Mouse (Mus musculus) heart, embryonic 16.5 days (tissue): ENCODE data around the gene Prkag3. TPM values are rescaled to one million over a fixed set of nuclear protein-coding genes. Genes with fewer than 3 reads are reported as not detected.

Experiments used
- ATAC-seq: fragments of 200-750 bp; cut with Nextera tagmentation; replicated peaks from 2 replicates; pipeline ENCODE4 v1.8.0; 2017; ENCODE audit warnings: moderate number of reproducible peaks; ENCODE audit not compliant: insufficient read depth, low FRiP score; ENCODE audit errors: extremely low read depth
- H3K27ac ChIP-seq: fragments of 300-500 bp; sonication (generic); 2 replicates; pipeline ENCODE4 v1.5.1; 2014; ENCODE audit warnings: mild to moderate bottlenecking, low read length, control low read depth, moderate library complexity
- H3K27me3 ChIP-seq: fragments of 300-500 bp; sonication (generic); 2 replicates; pipeline ENCODE4 v1.6.1; 2014; ENCODE audit warnings: low read length, mixed read lengths; ENCODE audit not compliant: control insufficient read depth, insufficient read depth
- H3K36me3 ChIP-seq: fragments of 300-500 bp; sonication (generic); 2 replicates; pipeline ENCODE4 v1.6.1; 2014; ENCODE audit not compliant: control insufficient read depth, insufficient read depth
- H3K4me1 ChIP-seq: fragments of 300-500 bp; sonication (generic); 2 replicates; pipeline ENCODE4 v1.6.1; 2014; ENCODE audit warnings: low read length, mixed read lengths; ENCODE audit not compliant: control insufficient read depth, insufficient read depth
- H3K4me2 ChIP-seq: fragments of 300-500 bp; sonication (generic); 2 replicates; pipeline ENCODE4 v1.6.1; 2014; ENCODE audit warnings: low read depth, mild to moderate bottlenecking, control low read depth, low read length
- H3K4me3 ChIP-seq: fragments of 300-500 bp; sonication (generic); 2 replicates; pipeline ENCODE4 v1.5.1; 2014; ENCODE audit warnings: mild to moderate bottlenecking, control low read depth, low read length
- H3K9ac ChIP-seq: fragments of 300-500 bp; sonication (generic); 2 replicates; pipeline ENCODE4 v1.6.1; 2014; ENCODE audit warnings: low read length, control low read depth
- H3K9me3 ChIP-seq: fragments of 300-500 bp; sonication (generic); replicated peaks from 2 replicates; pipeline ENCODE4 v1.6.1; 2016; ENCODE audit warnings: low read length; ENCODE audit not compliant: control insufficient read depth
- WGBS: fragments of 180-500 bp; shearing (Covaris S2); extraction: QIAGEN DNeasy Blood & Tissue Kit; methylation state at CpG from one replicate; pipeline ENCODE4 v1.1.7; 2014; 5-methylcytosine and 5-hydroxymethylcytosine counted together
- polyA plus RNA-seq: library from polyadenylated mRNA; unstranded; fragments of >200 nt; fragmentation: Nextera tagmentation; extraction: Ambion mirVana; gene quantifications from 2 replicates; pipeline ENCODE4 v1.2.1, GENCODE M21; 2015

Prkag3 gene
- polyA plus RNA-seq, 1 experiment from 2014 or later, result 5.7 TPM

- H3K4me3 ChIP-seq, result no peak overlapping the region
- no peaks in the 10 kb centered on the region for H3K9me3 ChIP-seq
- H3K4me2 ChIP-seq, result no peak overlapping the region
- no peaks in the 10 kb centered on the region for H3K4me1 ChIP-seq
- no peak overlapping the region for H3K9ac ChIP-seq
- no peaks in the 10 kb centered on the region for H3K36me3 ChIP-seq
- 72% methylated on average over 6 of the region's 6 CpGs for WGBS
- H3K27me3 ChIP-seq, result no peaks in the 10 kb centered on the region
- H3K27ac ChIP-seq, result no peak overlapping the region
- ATAC-seq, result no peak
These were observed 27.4 kb downstream of the Prkag3 start for GRCm38 (mm10) chr1:74721657-74722056.

GRCm38 (mm10) chr1:74719281-74719680 lies 29.7 kb downstream of the Prkag3 start:
- no peaks in the 10 kb centered on the region for H3K36me3 ChIP-seq
- no peak for ATAC-seq
- no peaks in the 10 kb centered on the region for H3K9me3 ChIP-seq
- H3K27ac ChIP-seq, result no peak overlapping the region
- H3K9ac ChIP-seq, result no peak overlapping the region
- H3K27me3 ChIP-seq, result no peaks in the 10 kb centered on the region
- no peak overlapping the region for H3K4me2 ChIP-seq
- 71% methylated on average over 3 of the region's 3 CpGs for WGBS
- H3K4me3 ChIP-seq, result no peak overlapping the region
- H3K4me1 ChIP-seq, result no peaks in the 10 kb centered on the region

GRCm38 (mm10) chr1:74718113-74718512 lies 30.9 kb downstream of the Prkag3 start:
- Histone ChIP-seq H3K9me3 (no peaks in the 10 kb centered on the region), H3K4me1 (no peaks in the 10 kb centered on the region), H3K27ac (no peak overlapping the region), H3K9ac (no peak overlapping the region), H3K27me3 (no peaks in the 10 kb centered on the region), H3K4me2 (no peak overlapping the region), H3K4me3 (no peak overlapping the region), H3K36me3 (no peaks in the 10 kb centered on the region)
- 87% methylated on average over 8 of the region's 8 CpGs for WGBS
- ATAC-seq, result no peak

DNA sequence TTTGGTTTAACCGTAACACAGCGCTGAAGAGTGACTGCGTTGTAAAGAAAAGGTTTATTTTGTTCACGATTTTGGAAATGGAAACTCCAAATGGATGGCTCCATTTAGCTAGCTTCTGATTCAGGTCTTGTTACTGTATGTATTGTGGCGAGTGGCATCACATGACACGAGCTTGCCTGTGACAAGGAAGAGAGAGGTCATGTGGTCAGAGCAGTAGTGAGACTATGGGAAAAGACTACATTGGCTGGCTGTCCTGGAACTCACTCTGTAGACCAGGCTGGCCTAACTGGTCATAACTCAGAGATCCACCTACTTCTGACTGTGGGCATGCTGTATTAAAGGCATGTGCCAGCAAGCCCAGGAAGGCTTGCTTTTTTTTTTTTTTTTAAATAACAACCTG lies 33.1 kb downstream of the Prkag3 start:
- H3K9ac ChIP-seq, result no peak overlapping the region
- 88% methylated on average over 6 of the region's 6 CpGs for WGBS
- no peak overlapping the region for H3K4me3 ChIP-seq
- H3K4me2 ChIP-seq, result no peak overlapping the region
- H3K36me3 ChIP-seq, result no peaks in the 10 kb centered on the region
- no peaks in the 10 kb centered on the region for H3K27me3 ChIP-seq
- H3K9me3 ChIP-seq, result no peaks in the 10 kb centered on the region
- ATAC-seq, result no peak
- no peak overlapping the region for H3K27ac ChIP-seq
- H3K4me1 ChIP-seq, result peaks cover 6% of the 10 kb centered on the region

- WGBS, result 78% methylated on average over 5 of the region's 5 CpGs
- Histone ChIP-seq H3K4me1 (peaks cover 6% of the 10 kb centered on the region), H3K9me3 (no peaks in the 10 kb centered on the region), H3K36me3 (no peaks in the 10 kb centered on the region), H3K9ac (no peak overlapping the region), H3K4me2 (no peak overlapping the region), H3K27me3 (no peaks in the 10 kb centered on the region), H3K27ac (no peak overlapping the region), H3K4me3 (no peak overlapping the region)
- no peak for ATAC-seq
These were observed 33.6 kb downstream of the Prkag3 start for GRCm38 (mm10) chr1:74715468-74715867.

- H3K9me3 ChIP-seq, result no peaks in the 10 kb centered on the region
- no peak overlapping the region for H3K9ac ChIP-seq
- WGBS, result 52% methylated on average over 2 of the region's 2 CpGs
- no peak overlapping the region for H3K4me3 ChIP-seq
- no peaks in the 10 kb centered on the region for H3K36me3 ChIP-seq
- no peaks in the 10 kb centered on the region for H3K27me3 ChIP-seq
- no peak overlapping the region for H3K4me2 ChIP-seq
- peaks cover 6% of the 10 kb centered on the region for H3K4me1 ChIP-seq
- no peak overlapping the region for H3K27ac ChIP-seq
- ATAC-seq, result no peak
These were observed 34.1 kb downstream of the Prkag3 start for GRCm38 (mm10) chr1:74714967-74715366.

DNA sequence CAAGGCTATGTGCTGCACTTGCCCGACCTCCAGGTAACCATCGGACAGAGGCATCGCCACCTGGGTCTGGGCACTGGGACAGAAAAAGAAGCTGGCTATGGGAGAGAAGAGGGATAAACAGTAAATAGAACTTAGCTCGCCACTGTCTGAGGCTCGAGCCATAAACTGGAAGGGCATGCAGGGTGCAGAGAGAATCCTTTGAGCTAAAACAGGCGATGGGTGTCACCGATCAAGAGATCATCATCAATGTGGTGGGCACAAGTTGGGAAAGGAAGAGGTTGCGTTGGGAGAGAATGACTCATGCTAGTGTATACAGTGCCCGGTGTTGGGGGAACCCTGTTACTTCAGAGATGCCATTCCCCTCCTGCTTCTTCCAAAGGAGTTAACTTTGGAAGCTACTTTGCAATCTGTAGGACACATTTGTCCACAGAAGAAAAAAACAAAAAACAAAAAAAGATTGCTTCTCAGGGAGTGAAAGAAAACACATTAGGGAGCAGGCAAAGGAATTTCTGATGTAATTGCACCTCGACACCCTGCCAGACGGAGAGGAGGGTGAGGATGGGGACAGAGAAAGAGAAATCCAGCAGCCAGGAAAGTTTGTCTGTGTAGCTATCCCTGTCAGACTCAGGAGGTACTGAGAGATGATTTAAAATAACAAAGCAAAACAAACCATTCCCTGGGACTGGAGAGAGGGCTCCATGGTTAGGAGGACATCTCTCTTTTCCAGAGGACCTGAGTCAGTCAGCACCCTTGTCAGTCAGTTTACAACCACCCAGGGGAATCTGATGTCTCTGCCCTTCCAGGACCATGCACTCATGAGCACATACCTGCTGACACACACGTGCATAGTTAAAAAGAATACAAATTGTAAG lies 34.9 kb downstream of the Prkag3 start:
- H3K4me3 ChIP-seq, result peak overlapping the region; percentile 61
- ATAC-seq, result no peak
- no peak overlapping the region; the same call in 1 of the 2 replicates for H3K27ac ChIP-seq
- peak overlapping the region; percentile 77 for H3K9ac ChIP-seq
- 20% methylated on average over 12 of the region's 12 CpGs for WGBS
- H3K9me3 ChIP-seq, result no peaks in the 10 kb centered on the region
- no peaks in the 10 kb centered on the region for H3K27me3 ChIP-seq
- H3K36me3 ChIP-seq, result no peaks in the 10 kb centered on the region
- H3K4me2 ChIP-seq, result peak overlapping the region; percentile 81
- H3K4me1 ChIP-seq, result peaks cover 6% of the 10 kb centered on the region

DNA sequence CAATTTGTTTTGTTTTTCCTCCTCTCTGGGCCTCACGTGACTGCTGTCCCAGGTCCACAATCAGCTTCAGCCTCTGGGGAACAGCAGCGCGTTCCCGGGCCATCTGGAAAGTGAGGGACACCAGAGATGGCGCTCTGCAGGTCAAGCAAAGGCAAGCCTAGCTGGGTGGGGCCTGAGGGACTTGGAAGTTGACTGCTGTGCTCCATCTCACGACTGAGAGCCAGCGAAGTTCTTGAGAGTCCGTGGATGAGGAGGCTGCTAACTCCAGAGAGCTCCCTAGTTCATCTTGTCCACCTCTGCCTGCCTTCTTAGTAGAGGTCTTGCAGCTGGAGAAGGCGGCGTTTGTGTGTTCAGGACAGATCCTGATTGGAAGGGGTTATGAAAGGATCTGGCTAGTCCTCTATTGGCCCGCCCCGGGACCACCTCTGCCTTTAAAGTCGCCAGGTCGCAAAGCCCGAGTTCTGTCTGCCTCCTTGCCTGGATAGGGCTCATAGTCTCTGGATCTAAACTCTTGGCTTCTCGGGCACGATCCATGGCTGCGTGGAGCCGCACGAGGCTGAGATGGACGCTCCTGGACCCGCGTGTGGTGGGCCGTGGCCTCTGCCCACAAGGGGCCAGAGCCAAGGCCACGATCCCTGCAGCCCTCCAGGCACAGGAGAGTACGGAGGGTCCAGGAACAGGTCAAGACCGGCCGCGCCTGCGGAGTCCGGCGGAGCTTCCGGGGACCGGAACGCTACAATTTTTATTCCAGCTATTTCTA lies 35.7 kb downstream of the Prkag3 start, which contains the start of gene Cyp27a1:
Gene Cyp27a1, plus strand, starts transcription at position 476 of the 760 bp plus-strand sequence.
- WGBS, result 4% methylated on average over 35 of the region's 35 CpGs
- peak; percentile 83 for ATAC-seq
- H3K9ac ChIP-seq, result peak within 1 kb of the TSS; percentile 77
- H3K4me3 ChIP-seq, result peak within 1 kb of the TSS; percentile 61
- H3K4me2 ChIP-seq, result peak within 1 kb of the TSS; percentile 81
- no peaks in the 10 kb centered on the region for H3K27me3 ChIP-seq
- H3K4me1 ChIP-seq, result peaks cover 6% of the 10 kb centered on the region
- peak within 1 kb of the TSS; percentile 64 for H3K27ac ChIP-seq
- no peaks in the 10 kb centered on the region for H3K36me3 ChIP-seq
- H3K9me3 ChIP-seq, result no peaks in the 10 kb centered on the region
